Mouse (Mus musculus) neural tube, postnatal 0 days (tissue): Measurements from ENCODE around the gene Olfr1329. TPM values are rescaled to one million over a fixed set of nuclear protein-coding genes. Genes with fewer than 3 reads are reported as not detected.

Experiments
- polyA plus RNA-seq: library from polyadenylated mRNA; unstranded; fragments of >200 nt; fragmentation: Nextera tagmentation; extraction: Ambion mirVana; gene quantifications from 2 replicates; pipeline ENCODE4 v1.2.1, GENCODE M21; 2015

Gene Olfr1329
- not detected in 2 replicates for polyA plus RNA-seq

DNA sequence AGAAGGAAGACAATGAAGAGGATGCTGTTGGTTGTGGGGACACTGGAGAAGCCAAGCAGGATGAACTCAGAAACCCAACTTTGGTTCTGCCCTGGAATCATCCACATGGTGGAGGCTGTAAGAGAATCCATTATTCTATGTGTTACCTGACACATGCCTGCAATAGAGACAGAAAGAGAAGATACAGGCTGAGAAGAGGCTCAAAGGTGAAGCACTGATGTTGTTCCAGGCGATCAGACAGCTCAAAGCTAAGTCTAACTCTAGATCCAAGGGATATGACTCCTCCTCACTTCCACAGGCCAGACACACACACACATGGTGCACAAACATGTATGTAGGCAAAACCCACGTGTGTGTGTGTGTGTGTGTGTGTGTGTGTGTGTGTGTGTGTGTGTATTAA is at the start of gene Olfr1329:
Gene Olfr1329 (minus strand): TSS at position 101 of the 400 bp plus-strand sequence.

DNA sequence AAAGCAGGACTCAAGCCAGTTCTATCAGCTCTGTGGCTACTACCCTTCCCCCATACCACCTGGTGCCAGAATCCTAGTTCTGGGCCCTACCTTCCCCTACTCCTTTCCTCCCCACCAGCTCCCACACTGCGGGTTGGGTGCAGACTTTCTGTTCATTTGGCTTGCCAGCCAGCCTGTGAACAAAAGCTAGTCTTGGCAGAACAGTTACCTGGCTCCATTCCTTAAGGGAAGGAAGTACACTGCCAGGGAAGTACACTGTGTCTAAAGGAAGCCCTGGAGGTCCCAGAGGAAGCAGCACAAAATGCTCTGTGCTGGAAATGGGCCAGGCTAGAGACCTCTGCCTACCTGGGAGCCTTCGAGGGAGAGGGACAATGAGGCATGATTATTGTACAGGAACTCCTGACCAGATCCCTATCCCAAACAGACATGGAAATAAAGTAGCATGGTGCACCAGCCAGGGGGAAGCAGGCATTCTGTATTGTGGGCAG is 43.9 kb upstream of the Olfr1329 start, which contains the start of gene Lao1:
Gene Lao1 (plus strand): TSS at position 438 of the 488 bp plus-strand sequence.

DNA sequence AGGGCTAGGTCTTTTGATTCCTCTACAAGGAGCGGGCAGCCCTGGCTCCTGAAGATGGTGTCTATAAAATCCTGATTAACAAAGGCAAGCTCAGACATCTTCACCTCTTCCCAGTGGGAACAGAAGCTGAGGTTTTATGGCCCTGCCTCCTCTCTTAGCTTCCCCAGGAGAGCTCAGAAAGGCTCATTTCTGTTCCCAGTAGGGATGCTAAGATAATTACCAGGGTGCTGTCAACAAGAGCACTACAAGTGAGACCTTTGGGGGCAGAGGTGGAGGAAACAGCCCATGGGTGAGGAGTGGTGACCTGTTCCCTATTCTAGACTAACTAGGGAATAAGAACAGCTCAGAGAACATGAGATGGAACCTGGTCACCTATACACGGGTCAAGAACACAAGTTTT is 21.2 kb upstream of the Olfr1329 start, which contains the start of gene Olfr1328:
Gene Olfr1328 (minus strand): TSS at position 101 of the 400 bp plus-strand sequence.

DNA sequence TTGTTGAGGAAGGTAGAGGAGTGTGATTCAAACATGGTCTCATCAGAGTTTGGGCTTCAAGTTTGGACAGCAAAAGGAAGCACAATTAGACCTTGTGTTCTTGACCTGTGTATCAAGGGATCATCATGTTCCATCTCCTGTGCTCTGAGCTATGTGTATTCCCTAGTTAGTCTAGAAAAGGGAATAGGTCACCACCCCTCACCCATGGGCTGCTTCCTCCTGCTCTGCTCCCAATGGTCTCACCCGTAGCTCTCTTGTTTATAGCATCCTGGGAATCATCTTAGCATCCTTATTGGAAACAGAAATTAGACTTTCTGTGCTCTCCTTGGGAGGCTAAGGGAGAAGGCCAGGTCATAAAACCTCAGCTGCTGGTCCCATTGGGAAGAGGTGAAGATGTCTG is 29.0 kb downstream of the Olfr1329 start, which contains the start of gene Olfr1330:
Gene Olfr1330 (plus strand): TSS at position 301 of the 400 bp plus-strand sequence.

Other genes with a start within 250 kb of the Olfr1329 start
- gene Olfr1342, start 224.7 kb downstream of the Olfr1329 start, polyA plus RNA-seq, result not detected in 2 replicates
- not detected in 2 replicates for gene Olfr1341, start 213.9 kb downstream of the Olfr1329 start, polyA plus RNA-seq
- gene Olfr1340, start 197.3 kb downstream of the Olfr1329 start, polyA plus RNA-seq, result not detected in 2 replicates
- gene Olfr1339, start 185.3 kb downstream of the Olfr1329 start, polyA plus RNA-seq, result not detected in 2 replicates
- not detected in 2 replicates for gene Olfr1338, start 158.7 kb downstream of the Olfr1329 start, polyA plus RNA-seq
- gene Olfr1337, start 134.9 kb downstream of the Olfr1329 start, polyA plus RNA-seq, result not detected in 2 replicates
- not detected in 2 replicates for gene Olfr1335, start 107.5 kb downstream of the Olfr1329 start, polyA plus RNA-seq
- gene Olfr1333, start 81.2 kb downstream of the Olfr1329 start, polyA plus RNA-seq, result not detected in 2 replicates
- gene Olfr1331, start 52.8 kb downstream of the Olfr1329 start, polyA plus RNA-seq, result not detected in 2 replicates
- not detected in 2 replicates for gene Olfr1330, start 28.9 kb downstream of the Olfr1329 start, polyA plus RNA-seq
- not detected in 2 replicates for gene Olfr1328, start 21.1 kb upstream of the Olfr1329 start, polyA plus RNA-seq
- gene Lao1, start 44.1 kb upstream of the Olfr1329 start, polyA plus RNA-seq, result 0.09 and 0.13 TPM in 2 replicates
- 49.0 and 56.7 TPM in 2 replicates for gene Slc2a1, start 191.2 kb upstream of the Olfr1329 start, polyA plus RNA-seq